Mouse (Mus musculus) ES-Bruce4 (cell line): ENCODE results near the gene Rdh1. TPM values are rescaled to one million over a fixed set of nuclear protein-coding genes. Genes with fewer than 3 reads are reported as not detected.
"Not testable (repeated sequence)": the region's sequence is repeated elsewhere in the genome, so short reads cannot be mapped to it uniquely, and the experiment has no call there.

Experiments used
- H3K27ac ChIP-seq: 2 replicates; pipeline ENCODE4 v1.5.1; 2012; ENCODE audit warnings: low read length, inconsistent platforms; ENCODE audit not compliant: insufficient read depth
- H3K27me3 ChIP-seq: 2 replicates; pipeline ENCODE4 v1.6.1; 2012; ENCODE audit warnings: mild to moderate bottlenecking, low read length, inconsistent platforms; ENCODE audit not compliant: control insufficient read depth, poor library complexity, insufficient read depth, severe bottlenecking
- H3K36me3 ChIP-seq: 2 replicates; pipeline ENCODE4 v1.6.1; 2012; ENCODE audit warnings: inconsistent platforms, mild to moderate bottlenecking, low read length, moderate library complexity; ENCODE audit not compliant: control insufficient read depth, poor library complexity, insufficient read depth, severe bottlenecking
- H3K4me1 ChIP-seq: one replicate; pipeline ENCODE4 v1.8.1; 2011; ENCODE audit warnings: low read length; ENCODE audit not compliant: control insufficient read depth, insufficient read depth
- H3K4me3 ChIP-seq: 2 replicates; pipeline ENCODE4 v1.5.1; 2011; ENCODE audit warnings: low read depth, mild to moderate bottlenecking, low read length
- H3K9ac ChIP-seq: 2 replicates; pipeline ENCODE4 v1.6.1; 2012; ENCODE audit warnings: low read depth, mild to moderate bottlenecking, inconsistent platforms; ENCODE audit not compliant: poor library complexity, severe bottlenecking
- H3K9me3 ChIP-seq: replicated peaks from 2 replicates; pipeline ENCODE4 v1.6.1; 2012; ENCODE audit warnings: mild to moderate bottlenecking, low read length, inconsistent platforms; ENCODE audit not compliant: control insufficient read depth, poor library complexity, insufficient read depth, severe bottlenecking
- CTCF ChIP-seq: IDR thresholded peaks from one replicate; pipeline ENCODE4 v1.8.1; 2011; ENCODE audit warnings: low read depth, low read length
- EP300 ChIP-seq: IDR thresholded peaks from 2 replicates; pipeline ENCODE4 v1.6.1; 2011; ENCODE audit warnings: low read depth, low read length; ENCODE audit not compliant: insufficient read depth
- POLR2A ChIP-seq: IDR thresholded peaks from one replicate; pipeline ENCODE4 v1.8.1; 2011; ENCODE audit warnings: low read length; ENCODE audit not compliant: insufficient read depth
- polyA plus RNA-seq: library from polyadenylated mRNA; stranded (reverse); fragments of >200 nt; gene quantifications from 2 replicates; pipeline ENCODE4 v1.2.4, GENCODE M21; 2011; ENCODE audit warnings: low read depth; ENCODE audit not compliant: missing spikeins, insufficient read depth, insufficient read length

The Rdh1 gene
- polyA plus RNA-seq, 1 experiment: 0.40 TPM

DNA sequence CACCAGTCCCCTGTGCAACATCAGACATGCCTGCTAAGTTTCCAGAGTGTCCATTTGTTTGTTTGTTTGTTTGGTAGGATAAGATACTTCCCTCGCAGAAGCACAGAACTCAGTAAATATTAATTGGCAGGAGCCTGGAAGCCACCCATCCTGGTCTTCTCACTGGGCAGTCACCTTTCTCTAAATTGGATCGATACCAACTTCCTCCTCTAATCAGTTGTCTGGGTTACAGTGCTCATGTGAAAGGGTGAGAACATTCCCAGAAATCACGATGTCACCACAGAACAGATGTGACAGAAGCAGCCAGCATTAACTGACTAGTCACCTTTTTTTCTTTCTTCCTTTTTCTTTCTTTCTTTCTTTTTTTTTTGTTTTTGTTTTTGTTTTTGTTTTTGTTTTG, 4.3 kb upstream of the Rdh1 start:
- Histone ChIP-seq H3K27ac (no peak overlapping the region), H3K9me3 (no peaks in the 10 kb centered on the region), H3K4me3 (no peak overlapping the region), H3K36me3 (no peaks in the 10 kb centered on the region), H3K4me1 (peaks cover 5% of the 10 kb centered on the region), H3K27me3 (0 out of 2 replicates have a peak, but pooled peaks cover 2% of the 10 kb centered on the region), H3K9ac (no peak overlapping the region)
- TF ChIP-seq POLR2A: no peak
- TF ChIP-seq CTCF: no peak
- no peak for TF ChIP-seq EP300

DNA sequence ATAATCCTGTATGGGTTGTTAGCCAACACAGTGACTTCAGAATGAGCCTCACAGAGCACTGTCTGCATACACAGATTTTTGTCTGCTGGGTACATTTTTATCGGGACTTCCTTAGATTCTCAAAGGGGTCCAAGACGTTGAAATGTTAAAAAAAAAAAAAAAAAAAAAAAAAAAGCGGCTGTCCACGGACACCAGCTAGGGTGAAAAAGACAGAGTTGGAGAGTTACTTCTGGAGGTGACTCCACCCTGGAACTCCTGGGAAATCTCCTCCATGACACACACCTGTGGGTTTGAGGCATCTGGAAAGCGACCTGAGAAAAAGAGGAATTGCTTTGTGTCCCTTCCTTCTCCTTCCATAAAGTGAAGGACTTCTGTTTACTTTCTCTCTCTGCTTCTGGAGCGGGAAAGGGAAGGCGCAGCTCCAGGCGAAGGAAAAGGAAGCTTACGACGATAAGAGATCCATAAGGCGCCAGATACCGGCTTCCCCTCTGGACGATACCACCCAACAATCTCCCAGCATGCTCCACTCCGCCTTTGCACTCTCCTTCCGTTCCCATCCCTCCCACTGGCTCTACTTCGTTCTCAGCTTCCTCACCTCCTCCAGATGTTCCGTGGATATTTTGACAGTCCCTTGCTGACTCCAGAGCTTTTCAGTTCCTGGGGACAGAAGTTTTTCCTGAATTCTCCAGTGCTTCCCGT, 3.6 kb upstream of the Rdh1 start:
- Histone ChIP-seq H3K27me3 (0 out of 2 replicates have a peak, but pooled peaks cover 2% of the 10 kb centered on the region), H3K36me3 (no peaks in the 10 kb centered on the region), H3K4me3 (peak overlapping the region; percentile 2; the same call in 1 of the 2 replicates), H3K9ac (no peak overlapping the region), H3K27ac (no peak overlapping the region), H3K9me3 (no peaks in the 10 kb centered on the region), H3K4me1 (peaks cover 5% of the 10 kb centered on the region)
- TF ChIP-seq EP300: no peak
- TF ChIP-seq CTCF: no peak
- no peak for TF ChIP-seq POLR2A

GRCm38 (mm10) chr10:127762926-127763325, 3.4 kb downstream of the Rdh1 start:
- H3K4me1 ChIP-seq, H3K27me3 ChIP-seq, H3K27ac ChIP-seq, H3K9me3 ChIP-seq, H3K4me3 ChIP-seq, H3K36me3 ChIP-seq, H3K9ac ChIP-seq: not testable (repeated sequence)

GRCm38 (mm10) chr10:127763914-127764680, 4.6 kb downstream of the Rdh1 start:
- Histone ChIP-seq H3K4me1 (no peaks in the 10 kb centered on the region), H3K9me3 (no peaks in the 10 kb centered on the region), H3K4me3 (no peak overlapping the region), H3K36me3 (no peaks in the 10 kb centered on the region), H3K27ac (no peak overlapping the region), H3K27me3 (no peaks in the 10 kb centered on the region), H3K9ac (no peak overlapping the region)
- TF ChIP-seq CTCF: no peak
- TF ChIP-seq POLR2A: no peak
- no peak for TF ChIP-seq EP300

DNA sequence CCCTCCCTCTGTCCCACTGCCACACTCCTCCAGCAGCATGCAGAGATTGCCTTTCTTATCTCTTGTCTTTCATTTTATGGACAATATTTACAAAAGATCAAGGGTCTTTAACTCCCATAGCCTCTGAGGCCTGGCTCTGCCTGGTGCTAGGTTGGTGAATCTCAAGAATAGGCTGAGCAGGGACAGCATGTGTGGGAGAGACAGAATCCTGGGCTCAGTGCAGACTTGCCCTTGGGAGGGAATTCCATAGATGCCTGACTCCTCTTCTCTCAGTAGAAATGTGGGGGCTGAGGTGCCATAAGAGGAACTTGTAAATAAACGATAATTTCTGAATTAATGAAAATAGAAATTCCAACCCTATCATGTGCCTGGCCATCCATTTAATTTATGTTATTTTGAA, 7.0 kb downstream of the Rdh1 start:
- TF ChIP-seq POLR2A: no peak
- no peak for TF ChIP-seq EP300
- no peak for TF ChIP-seq CTCF
- H3K4me3 ChIP-seq: no peak overlapping the region
- H3K36me3 ChIP-seq: no peaks in the 10 kb centered on the region
- H3K27me3 ChIP-seq: no peaks in the 10 kb centered on the region
- no peaks in the 10 kb centered on the region for H3K4me1 ChIP-seq
- no peak overlapping the region for H3K9ac ChIP-seq
- no peak overlapping the region for H3K27ac ChIP-seq
- no peaks in the 10 kb centered on the region for H3K9me3 ChIP-seq

DNA sequence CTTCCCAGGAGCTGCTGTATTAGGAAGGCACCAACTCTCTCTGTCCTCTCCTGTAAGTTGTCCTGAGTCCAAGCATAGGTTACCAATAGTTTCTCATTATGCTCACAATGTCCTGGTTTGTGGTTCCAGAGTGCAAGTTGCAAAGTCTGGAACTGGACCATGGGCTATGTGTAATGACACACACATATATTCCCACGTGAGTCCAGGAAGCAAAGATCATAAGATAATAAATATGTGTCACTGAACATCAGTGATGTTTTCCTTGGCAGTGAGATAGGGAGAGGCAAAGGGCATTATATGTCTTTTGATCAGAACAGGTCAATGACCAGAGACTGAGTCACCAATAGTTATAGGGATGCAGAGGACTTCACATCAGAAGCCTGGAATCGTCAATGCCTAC, 16.5 kb downstream of the Rdh1 start, which contains the start of gene Rdh9:
Rdh9 (plus strand) TSS at position 376 of the 400 bp plus-strand sequence.
- Histone ChIP-seq H3K9me3 (no peaks in the 10 kb centered on the region), H3K36me3 (no peaks in the 10 kb centered on the region), H3K9ac (no peak within 1 kb of the TSS), H3K27ac (no peak within 1 kb of the TSS), H3K4me3 (no peak within 1 kb of the TSS), H3K4me1 (no peaks in the 10 kb centered on the region), H3K27me3 (no peaks in the 10 kb centered on the region)
- TF ChIP-seq EP300 (no peak), POLR2A (no peak), CTCF (no peak)

DNA sequence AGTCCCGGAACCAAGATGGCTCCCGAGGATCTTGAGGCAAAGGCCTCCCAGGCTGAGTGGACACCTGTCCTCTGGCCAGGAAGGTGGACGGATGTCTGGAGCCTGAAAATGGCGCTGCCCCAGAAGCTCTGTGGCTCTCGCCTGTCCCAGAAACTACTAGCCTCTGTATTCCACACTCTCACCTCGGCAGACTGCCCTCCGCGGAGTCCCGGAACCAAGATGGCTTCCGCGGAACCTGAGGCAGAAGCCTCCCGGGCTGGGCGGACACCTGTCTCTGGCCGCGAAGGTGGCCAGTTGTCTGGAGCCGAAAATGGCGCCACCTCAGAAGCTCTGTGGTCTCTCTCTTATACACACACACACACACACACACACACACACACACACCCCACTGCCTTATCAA, 22.8 kb downstream of the Rdh1 start:
- not testable (repeated sequence) for H3K27me3 ChIP-seq, H3K27ac ChIP-seq, H3K36me3 ChIP-seq

GRCm38 (mm10) chr10:127785411-127785810, 25.9 kb downstream of the Rdh1 start:
- H3K36me3 ChIP-seq, H3K27me3 ChIP-seq, H3K4me3 ChIP-seq, H3K4me1 ChIP-seq, H3K9ac ChIP-seq, H3K27ac ChIP-seq: not testable (repeated sequence)
- peaks cover 23% of the 10 kb centered on the region for H3K9me3 ChIP-seq

More for the DNA sequence above, 22.8 kb downstream of the Rdh1 start:
- H3K9ac ChIP-seq, H3K4me1 ChIP-seq, H3K4me3 ChIP-seq: not testable (repeated sequence)
- peaks cover 20% of the 10 kb centered on the region for H3K9me3 ChIP-seq
